Mouse (Mus musculus) mature B cell (primary cell): ENCODE results near the gene Plod3.
"Not testable (repeated sequence)": the region's sequence is repeated elsewhere in the genome, so short reads cannot be mapped to it uniquely, and the experiment has no call there.

Experiments
- in situ Hi-C: fragments of 300-500 bp; cut with MboI; formaldehyde crosslinking; loops from 2 replicates; pipeline ENCODE4 v1.14.3; 2019

Plod3 gene

DNA sequence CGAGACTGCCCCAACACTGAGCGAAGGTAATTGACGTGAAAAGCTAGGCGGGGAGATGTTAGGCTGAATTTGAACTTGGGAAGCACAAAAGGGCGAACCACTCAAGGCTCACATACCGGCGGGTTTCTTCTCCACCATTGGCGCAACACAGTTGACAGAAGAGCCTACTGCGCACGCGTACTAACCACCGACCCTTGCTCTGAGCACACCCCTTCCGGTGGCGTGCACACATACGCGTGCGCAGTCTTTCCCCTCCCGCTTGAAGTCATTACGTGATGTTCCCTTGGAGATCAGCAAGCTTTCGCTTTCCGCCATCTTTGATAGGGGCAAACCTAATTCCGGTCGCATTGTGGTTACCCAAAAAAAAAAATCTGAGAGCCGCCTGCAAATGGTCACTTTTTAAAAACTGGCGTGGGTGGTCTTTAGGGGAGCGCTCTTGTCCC lies at the start of gene Plod3:
Gene Plod3, plus strand, starts transcription at position 325 of the 443 bp plus-strand sequence.
- in situ Hi-C loops = no loop called here

DNA sequence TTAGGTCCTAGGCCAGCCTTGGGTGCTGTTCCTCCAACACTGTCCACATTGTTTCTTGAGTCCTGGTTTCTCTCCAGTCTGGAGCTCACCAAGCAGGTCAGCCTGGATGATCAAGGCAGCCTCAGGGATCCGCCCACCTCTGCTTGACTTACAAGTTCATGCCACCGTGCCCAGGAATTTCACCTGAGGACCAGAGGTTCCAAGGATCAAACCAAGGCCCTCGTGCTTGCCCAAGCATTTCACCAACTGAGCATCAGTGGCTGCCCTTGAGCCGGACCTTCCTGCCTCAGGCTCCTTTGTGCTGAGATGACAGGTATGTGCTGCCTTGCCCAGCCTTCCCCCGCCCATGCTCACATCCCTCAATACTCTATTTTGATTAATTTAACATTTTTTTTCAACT lies 49.2 kb upstream of the Plod3 start:
- in situ Hi-C loops = no loop called here

DNA sequence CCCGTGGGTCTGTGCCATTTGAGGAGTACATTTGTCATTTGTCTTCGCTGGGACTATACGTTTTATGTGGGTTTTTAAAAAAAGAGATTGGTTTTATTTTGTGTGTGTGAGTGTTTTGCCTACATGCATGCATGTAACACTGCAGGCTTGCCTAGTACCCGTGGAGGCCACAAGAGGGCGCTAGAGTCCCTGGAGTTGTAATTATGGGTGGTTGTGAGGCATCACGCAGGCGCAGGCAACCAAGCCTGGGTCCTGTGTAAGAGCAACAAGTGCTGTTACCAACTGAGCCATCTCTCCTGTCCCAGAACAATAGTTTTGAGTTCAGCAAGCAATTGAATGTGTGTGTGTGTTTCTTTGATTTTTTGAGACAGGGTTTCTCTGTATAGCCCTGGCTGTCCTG lies 47.5 kb upstream of the Plod3 start:
- in situ Hi-C loops = no loop called here

DNA sequence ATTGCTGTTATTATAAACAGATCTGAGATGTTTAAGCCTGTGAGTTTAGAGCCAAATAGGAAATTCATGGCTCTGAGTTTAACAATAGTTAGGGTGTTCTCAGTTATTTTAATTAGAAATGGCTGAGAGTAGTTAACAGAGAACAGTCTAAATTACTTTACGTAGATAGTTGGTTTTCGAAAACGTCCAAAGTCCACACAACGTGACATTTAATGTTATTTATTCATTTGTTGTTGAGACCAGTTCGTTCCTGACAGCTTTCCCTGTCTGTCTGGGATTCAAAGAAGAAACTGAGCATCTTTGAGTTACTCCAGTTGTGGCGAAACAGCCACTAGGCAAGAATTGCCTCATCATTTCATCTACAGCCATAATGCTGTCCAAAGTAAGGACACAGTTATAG lies 46.8 kb upstream of the Plod3 start:
- in situ Hi-C loops = not testable (repeated sequence)

DNA sequence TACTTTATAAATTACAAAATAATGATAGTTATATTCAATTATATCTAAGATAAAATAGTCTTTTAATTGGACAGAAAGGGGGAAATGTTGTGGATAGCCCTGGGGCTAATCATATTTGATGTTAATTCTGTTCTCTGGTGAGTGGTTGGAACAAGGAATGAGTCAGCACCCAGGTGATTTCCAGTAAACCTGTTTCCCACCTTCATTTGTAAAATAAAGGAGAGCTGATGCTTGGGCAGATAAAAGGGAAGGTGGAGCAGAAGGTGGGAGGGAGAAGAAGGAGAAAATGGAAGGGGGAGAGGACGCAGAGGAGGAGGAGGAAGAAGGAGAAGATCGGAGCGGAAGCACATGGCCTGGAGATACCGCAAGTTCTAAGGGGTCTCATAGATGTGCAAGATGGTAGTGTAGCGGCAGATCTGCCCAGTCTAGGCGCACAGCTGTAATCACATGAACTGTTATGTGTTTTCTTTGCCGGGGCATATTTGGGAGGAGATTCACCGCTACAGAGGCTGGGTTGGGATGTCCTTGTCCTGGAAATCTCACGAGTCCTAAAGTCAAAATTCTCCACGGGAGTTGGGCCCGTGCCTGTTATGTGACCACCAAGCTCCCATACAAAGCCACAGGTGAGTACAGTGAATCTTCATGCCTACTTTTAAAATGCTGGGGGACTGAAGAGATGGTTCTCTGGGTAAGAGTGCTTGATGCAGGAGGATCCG lies 45.8 kb upstream of the Plod3 start:
- in situ Hi-C loops = no loop called here

DNA sequence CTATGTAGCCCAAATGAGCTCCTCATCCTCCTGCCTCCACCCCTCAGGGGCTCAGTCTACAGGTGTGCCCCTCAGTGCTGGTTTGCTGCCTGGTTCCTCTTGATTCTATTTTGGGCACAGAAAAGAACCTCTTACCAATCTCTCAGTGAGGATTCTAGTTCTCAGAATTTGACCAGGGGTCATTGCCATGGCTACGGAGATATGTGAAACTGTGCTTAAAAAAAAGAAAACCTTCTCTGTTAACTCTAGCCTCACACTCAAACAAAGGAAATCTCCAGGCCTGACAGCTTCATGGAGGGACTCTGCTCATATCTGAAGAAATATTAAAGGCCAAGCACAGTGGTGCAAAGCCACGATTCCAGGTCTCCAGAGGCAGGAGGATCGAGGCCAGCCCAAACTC lies 44.0 kb upstream of the Plod3 start:
- in situ Hi-C loops = no loop called here

DNA sequence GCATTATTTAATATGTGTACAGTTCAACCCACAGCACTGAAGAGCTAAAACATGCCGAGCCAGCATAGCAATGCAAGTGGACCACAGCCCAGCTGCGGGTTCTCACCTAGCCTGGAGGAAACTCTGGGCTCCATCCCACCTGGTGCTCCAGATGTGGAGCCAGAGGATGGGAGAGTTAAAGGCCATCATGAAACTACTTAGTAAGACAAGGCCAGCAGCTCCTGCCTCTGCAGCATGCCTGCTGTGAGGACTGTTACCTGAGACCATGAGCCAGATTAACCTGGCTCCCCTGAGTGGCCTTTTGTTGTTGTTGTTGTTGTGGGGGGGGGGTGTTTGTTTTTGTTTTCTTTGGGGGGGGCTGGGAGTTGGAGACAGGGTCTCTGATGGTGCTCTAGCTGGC lies 43.4 kb upstream of the Plod3 start:
- in situ Hi-C loops = no loop called here

DNA sequence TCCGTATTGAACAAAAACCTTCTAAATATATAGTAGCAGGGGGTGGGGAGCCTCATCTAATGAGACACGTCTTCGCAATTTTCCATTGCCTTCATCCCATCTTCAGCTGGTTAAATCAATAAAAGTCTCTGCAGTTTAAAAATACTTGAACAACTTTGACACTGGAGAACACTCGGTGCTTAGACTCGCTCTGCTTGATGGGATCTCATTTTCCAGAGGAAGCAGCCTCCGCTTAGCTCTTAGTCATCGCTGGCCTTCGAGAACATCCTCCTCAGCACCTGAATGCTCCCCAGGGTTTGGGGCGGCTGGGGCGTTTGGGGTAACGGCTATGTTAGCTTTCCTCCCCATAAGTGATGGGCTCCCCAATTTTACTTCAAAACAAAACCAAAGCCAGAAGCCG lies 41.7 kb upstream of the Plod3 start:
- in situ Hi-C loops = no loop called here

DNA sequence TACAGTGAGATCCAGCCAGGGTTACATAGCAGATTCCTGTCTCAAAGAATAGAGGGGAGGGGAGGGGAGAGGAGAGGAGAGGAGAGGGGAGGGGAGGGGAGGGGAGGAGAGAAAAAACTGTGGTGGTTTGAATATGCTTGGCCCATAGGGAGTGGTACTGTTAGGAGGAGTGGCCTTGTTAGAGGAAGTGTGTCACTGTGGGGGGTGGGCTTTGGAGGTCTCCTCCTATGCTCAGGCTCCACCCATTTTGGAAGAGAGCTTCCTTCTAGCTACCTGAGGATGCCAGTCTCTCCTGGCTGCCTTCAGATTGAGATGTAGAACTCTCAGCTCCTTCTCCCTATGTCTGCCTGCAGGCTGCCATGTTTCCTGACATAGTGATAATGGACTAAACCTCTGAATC lies 38.9 kb upstream of the Plod3 start:
- in situ Hi-C loops = no loop called here

DNA sequence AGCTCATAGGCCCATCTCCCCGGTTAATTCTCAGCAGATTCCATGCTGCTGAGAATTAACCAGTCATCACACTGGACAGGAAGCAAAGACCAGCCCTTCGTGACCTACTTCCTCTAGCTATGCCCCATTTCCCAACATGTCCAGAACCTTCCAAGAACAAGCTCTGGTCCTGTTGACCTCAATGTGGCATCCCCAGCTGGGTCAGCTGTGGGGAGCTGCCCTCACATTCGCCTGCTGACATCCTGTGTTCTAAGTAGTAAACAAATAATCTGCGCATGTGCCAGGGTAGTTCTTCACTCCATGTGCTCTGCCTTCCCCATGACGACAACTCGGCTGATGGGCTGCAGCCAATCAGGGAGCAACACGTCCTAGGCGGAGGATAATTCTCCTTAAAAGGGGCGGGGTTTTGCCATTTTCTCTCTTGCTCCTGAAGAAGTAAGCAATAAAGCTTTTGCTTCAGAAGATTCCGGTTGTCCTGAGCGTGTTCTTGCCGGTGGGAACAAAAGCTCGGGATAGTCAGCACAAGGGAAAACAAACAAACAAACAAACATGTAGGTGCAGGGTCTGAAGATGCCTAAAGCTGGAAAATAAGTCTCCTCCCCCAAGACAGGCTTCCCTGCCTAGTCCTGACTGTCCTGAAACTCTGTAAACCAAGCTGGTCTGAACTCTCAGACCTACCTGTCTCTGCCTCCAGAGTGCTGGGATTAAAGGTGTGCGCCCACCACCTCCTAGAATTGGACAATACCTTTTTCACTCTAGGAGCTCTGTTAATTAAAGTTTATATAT lies 37.1 kb upstream of the Plod3 start:
- in situ Hi-C loops = not testable (repeated sequence)

DNA sequence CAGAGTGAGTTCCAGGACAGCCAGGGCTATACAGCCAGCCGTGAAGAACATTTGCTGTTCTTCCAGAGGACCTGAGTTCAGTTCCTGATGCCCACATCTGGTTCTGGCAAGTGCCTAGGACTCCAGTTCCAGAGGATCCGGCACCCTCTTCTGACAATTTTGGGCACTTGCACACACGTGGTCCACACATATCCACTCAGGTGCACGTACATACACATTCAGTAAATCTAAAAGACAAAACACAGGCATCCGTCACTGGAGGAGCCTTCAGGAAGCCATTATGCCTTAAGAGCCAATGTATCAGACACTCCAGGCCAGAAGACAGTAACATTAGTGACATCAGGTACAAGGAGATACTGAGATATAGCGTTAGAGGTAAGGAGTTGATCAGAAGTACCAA lies 36.3 kb upstream of the Plod3 start:
- in situ Hi-C loops = no loop called here

DNA sequence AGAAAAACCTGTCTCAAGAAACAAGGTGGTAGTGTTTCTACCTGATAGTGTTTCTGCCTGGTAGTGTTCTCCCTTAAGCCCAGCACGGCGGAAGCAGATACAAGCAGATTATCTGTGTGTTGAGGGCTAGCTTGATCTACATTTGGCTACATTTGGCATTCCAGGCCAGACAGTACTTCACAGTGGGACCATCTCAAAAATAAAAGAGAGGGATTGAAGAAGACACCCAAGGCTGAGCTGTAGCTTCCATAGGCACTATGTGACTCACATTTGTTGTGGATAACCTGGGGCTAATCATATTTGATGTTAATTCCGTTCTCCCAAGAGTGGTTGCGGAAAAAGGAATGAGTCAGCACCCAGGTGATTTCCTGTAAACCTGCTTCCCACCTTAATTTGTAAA lies 34.7 kb upstream of the Plod3 start:
- in situ Hi-C loops = no loop called here

DNA sequence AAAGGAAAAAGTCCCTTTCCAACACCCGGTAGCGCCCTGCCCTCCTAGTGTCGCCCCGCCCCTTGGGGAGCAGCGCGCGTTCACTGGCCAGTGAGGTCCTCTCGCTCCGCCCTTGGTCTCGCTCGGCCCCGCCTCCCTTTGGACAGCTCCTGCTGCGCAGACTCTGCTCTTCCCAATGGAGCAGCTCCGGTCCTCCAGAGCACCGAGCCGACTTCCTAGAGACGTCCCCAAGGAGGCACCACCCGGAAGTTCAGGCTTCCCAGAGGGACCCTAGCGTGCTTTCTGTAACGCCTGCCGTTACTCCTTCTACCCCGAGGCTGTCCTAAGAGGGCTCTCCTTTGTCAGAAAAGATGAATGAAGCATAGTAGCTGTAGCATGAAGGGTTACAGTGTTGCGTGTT lies 33.8 kb upstream of the Plod3 start, which contains the start of gene Fis1:
Gene Fis1, plus strand, starts transcription at position 261 of the 400 bp plus-strand sequence.
- in situ Hi-C loops = no loop called here

DNA sequence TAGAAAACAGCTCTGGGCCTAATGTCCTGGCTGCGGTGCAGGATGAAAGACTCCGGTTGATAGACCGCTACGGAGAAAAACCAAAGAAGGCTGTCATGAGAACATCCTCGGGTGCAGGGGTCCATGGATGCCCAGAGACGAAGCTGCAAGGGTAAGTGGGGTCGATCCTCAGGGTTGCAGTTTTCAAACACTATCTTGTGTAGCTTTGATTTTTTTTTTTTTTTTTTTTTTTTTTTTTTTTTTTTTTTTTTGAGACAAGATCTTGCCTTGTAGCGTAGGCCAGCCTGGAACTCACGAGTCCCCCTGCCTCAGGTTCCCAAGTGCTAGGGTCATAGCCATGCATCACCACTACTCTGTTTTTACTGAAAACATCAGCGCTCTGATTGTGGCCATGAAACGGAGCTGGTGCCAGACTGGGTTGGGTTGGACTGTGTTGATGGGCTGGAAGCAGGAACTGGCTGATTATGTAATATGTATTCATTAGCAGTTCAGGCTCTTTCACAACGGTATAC lies 33.3 kb upstream of the Plod3 start:
- in situ Hi-C loops = no loop called here

DNA sequence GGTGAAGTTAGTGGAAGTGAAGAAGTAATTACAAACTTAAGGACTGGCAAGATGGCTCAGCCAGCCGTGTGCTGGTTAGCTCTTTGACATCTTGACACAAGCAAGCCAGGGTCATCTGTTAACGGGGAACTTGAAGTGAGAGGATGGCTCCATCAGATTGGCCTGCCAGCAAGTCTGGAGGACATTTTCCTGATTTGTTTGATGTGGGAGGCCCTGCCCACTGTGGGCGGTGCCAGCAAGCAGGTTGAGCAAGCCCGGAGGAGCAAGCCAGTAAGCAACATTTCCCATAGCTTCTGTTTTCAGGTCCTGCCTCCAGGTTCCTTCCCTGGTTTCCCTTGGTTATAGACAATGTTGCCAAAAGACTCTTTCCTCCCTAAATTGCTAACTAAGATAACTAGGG lies 31.2 kb upstream of the Plod3 start:
- in situ Hi-C loops = no loop called here

DNA sequence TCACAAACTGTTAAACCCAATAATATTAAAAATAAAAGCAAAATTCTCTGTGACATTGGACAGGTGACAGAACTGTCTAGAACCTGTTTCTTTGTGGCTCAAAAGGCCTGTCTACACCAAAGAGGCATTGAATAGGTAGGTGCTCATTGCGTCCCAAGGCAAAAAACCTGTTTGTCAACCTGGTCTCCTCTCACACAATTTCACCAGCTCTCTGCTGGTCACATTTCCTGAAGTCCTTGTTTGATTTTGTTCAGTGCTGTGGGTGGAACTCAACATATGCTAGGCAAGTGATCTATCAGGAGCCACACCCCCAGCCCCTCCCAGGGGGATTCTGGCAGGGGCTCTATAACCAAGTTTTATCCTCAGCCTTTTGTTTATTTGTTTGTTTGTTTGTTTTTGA lies 29.6 kb upstream of the Plod3 start:
- in situ Hi-C loops = no loop called here

DNA sequence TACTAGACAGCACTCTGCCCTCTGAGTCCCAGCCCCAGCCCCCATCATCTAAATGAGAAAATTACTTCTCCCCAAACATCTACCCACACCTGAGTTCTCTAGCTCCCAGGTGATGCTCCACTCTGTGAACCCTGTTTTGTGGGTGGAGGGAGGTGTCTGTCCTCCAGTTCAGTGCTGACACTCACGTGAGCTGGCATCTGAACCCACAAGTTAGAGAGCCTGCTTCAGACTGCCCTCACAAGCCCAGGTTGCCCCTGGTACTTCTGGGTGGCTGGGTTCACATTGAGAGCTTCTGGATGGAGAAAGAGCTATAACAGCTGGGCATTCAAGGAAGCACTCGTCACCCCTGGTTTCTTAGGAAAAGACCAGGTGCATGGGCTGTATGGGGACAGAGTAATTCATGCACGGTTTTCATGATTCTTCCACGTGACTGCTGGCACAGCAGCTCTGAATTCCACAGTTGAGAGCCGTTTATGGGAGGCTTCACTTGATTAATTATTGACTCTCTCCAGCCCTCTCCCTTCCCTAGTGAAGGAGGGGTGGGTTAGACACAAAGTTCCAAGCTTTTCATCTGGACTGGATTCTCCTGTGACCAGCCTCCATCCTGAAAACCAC lies 27.7 kb upstream of the Plod3 start:
- in situ Hi-C loops = no loop called here

DNA sequence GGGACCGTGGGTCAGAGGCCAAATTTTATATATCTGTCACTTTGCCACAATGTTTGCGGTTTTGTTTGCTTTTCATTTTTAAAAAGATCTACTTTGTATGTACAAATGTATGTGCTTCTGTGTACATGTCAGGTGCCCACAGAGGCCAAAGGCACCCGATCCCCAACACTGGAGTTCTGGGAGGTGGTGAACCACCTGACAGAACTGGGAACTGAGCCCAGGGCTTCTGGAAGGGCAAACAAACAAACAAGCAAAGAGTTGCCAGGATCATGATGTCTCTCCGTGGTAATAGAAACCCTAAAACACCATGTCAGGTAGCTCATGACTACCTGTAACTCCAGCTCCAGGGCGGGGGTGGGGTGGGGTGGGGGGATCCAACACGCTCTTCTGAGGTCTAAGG lies 26.8 kb upstream of the Plod3 start:
- in situ Hi-C loops = no loop called here

DNA sequence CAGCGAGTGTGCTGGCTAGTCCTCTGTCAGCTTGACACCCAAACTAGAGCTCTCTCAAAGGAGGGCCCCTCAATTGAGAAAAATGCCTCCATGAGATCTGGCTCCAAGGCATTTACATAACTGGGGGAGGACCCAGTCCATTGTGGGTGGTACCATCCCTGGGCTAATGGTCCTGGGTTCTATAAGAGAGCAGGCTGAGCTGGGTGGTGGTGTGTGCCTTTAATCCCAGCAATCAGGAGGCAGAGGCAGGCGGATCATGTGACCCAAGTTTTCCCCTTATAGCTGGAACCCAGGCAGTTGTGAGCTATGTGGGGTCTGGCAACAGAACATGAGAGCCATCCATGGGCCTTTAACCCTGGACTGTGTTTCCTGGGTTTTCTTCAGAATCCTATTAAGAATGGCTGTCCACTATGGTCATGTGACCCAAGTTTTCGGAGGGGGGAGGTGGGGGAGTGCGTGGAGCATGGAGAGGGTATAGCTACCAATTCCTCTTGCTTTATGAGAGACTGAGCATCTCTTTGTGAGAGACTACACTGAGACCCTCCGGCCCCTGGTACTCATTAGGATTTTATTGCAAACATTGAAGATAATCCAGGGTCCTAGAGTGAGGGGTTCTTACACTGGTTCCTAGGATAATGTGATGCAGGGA lies 25.4 kb upstream of the Plod3 start:
- in situ Hi-C loops = no loop called here

DNA sequence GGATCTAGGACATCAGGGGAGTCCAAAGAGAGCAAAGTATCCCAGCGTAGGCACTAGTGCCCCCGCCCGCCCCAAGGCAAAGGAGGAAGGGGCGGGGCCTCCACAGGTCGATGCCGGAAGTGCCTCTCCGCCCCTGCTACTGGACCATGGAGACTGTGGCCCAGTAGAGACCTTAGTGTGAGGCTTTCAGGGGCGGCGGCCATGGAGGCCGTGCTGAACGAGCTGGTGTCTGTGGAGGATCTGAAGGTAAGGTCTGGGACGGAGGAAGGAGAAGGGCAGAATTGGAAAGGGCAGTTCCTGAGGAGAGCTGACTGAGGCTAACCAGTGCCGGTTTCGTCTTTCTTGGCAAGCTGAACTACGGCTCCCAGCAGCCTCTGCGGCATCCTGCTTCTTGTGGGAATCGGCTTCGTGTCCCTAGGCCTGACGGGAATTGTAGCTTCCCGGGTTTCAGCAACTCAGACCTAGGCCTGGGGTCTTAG lies 24.8 kb upstream of the Plod3 start:
- in situ Hi-C loops = no loop called here

DNA sequence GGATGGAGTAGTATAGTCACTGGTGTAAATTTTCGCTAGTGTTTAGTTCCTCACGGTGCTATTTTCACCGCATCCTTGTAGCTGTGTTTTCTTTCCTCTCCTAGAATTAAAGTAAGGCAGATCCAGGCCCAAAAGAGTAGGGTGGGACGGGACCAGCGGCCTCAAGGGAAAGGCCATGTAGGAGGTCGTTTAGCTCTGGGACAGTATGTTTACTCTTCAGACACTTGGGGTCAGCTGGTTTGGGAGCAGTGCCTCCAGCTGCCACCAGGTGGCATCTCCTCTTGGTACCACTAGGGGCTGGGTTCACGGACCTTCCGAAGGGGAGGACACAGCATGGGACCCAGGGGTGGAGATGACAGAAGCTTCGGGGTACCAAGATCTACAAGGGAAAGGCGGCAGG lies 24.3 kb upstream of the Plod3 start:
- in situ Hi-C loops = no loop called here

DNA sequence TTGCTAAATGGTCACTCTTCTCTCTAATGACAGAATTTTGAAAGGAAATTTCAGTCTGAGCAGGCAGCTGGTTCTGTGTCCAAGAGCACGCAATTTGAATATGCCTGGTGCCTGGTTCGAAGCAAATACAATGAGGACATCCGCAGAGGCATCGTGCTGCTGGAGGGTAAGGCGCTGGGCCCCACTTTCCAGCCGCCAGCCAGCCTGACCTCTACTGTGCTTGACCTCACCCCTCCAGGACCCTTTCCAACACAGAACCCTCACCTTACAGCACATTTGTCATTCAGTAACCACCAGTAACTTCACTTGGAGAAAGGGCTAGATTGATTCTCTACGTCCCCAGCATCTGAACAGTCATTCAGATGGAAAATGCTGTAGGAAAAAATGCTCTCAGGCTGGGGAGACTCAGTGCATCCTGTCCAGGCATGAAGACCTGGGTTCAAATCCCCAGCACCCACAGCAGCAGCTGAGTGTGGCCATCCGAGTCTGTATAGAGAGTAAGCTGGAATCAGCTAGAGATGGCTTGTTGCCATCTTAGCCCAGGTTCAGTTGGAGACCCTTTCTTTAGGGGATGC lies 23.8 kb upstream of the Plod3 start:
- in situ Hi-C loops = no loop called here
